Mouse (Mus musculus): Measurements from ENCODE around the gene Htr2b.
A peak's percentile ranks its signal among the peaks of the same experiment; 100 is the strongest.

Htr2b gene

DNA sequence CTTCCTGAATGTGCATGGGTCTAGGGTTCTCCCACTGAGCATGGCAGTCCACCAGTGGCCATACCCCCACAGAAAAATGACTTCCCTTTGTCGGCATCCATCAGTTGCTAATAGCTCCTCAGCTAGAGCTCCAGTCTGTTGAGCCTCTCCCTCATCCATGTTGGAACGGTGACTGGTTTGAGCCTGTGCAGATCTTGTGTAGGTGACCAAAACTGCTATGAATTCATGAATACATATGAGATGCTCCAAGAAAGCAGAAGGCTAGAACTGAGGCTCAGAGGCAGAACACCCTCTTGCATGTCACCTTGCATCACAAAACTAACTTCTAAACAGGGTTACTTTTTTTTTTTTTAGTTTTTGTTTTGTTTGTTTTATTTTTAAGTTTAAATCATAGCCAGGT, 35.2 kb downstream of the Htr2b start:
- DNase-seq, result no peak

DNA sequence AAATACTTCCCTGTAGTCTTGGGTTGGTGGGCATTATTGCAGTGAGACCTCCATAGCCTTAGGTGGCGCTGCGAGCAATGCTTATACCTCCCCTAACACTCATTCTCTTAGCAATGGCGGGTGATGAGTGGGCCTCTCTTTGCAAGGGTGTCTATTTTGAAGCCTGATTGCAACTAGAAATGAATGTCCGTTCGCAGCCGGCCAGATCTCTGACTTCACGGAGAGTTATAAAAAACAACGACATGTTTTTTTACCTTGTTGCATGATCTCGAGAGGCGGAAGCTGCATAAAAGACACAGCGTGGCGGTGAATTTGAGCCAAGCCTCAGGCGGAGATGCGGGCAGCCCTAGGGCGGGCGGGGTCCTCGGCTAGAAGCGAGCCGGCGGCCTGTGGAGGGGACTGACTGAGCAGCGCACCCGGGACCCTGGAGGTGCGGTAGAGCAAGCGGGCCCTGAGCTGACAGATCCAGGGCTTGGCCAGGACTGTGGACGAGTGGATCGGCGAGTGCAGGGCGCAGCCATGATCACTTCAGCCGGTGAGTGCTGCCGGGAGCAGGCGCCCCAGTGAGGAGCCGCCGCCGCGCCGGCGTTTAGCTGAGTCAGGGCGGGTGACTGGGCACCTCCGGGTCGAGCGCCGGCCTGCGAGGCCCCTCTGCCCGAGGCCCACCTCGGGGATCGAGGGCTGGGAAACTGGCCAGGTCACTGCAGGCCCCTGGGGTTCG, 47.3 kb downstream of the Htr2b start, which contains the start of gene Psmd1:
TSS of gene Psmd1 (plus strand) at position 117 of the 721 bp plus-strand sequence.
- DNase-seq, result peak; percentile 86

DNA sequence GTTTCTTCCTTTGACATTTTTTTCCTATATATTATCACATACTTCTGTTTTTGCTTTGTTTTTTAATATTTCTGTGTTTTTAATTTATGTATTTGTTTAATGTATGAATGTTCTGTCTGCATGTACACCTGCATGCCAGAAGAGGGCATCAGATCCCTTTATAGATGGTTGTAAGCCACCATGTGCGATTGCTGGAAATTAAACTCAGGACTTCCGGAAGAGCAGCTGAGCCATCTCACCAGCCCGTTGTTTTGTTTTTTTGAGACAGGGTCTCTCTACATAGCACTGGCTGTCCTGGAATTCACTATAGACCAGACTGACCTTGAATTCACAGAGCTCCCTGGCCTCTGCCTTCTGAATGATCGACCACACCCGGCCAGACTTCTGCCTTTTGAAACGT, 49.2 kb downstream of the Htr2b start:
- no peak for DNase-seq

DNA sequence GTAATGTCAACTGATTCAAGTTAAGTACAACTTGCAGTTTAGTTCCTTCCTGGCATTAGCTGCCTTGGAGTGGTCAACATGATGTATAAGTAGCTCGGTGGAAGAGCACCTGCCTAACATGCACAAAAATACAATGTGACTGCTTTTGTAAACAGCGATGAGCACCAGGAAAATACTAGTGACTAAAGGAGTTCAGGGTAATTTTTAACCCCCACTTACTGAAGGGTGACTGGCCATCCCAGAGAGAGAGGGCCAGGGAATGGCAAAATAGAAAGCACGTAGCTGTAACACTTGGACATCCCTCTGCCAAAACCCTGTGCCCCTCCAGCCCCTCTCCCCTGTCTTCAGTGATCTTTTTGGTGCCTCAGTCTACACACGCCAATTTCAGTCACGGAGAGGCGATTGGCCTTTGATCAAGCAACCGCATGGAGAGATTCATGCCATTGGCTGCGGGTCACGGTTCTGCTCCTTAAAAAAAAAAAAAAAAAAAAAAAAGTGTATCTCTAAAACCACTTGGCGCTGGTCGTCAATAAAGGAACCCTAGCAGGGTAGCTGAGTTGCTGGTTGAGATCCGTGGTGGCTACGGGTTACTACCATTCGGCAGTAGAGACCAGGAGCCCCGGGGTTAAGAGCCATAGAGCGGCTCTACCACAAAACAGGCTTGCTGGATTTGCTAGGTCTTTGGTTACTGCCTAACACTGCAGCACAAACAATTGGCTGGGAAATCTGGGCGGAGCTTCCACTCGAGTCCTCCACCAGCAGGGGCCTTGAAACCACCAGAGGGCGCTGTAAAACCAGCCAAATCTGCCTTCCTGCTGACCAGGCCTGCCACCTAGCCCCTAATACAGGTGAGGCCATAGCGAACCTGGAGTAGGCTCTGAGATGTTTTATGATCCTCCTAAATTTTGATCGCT, 52.7 kb downstream of the Htr2b start:
- peak; percentile 95 for DNase-seq

DNA sequence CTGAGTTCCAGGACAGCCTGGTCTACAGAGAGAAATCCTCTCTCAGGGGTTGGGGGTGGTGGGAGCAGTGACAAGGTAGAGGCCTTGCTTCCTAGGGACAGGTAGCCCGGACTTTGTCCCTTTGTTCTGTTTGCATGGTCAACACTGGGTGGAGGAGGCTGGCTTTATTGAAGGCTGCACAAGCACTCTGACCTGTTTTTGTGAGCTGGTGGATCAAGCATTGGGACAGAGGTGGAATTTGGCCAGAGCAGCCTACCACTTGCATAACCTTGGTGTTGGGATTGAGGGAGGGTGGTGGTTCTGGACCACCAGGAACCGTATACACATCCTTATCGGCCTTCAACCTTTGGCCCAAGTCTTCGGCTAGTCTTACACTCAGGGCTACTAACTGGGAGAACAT, 55.5 kb downstream of the Htr2b start:
- no peak for DNase-seq

DNA sequence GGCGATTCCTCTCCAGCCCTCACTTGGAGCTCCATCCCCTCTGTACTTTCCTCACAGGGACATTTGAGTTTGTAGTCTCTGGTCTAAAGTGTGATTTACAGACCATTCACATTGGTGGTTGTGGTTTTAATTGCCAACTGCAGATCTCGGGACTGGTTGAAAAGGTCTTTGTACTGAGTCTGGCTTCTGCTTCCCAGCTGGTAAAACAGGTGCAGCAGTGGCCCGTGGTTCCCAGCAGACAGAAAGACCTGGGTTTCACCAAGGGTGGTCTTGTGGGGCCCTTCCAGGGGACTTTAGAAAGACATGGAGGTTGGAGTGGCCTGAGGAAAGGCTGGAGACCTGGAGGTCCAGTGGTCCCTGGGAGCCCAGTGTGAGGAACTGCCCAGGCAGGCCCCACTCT, 56.8 kb downstream of the Htr2b start:
- DNase-seq, result no peak

DNA sequence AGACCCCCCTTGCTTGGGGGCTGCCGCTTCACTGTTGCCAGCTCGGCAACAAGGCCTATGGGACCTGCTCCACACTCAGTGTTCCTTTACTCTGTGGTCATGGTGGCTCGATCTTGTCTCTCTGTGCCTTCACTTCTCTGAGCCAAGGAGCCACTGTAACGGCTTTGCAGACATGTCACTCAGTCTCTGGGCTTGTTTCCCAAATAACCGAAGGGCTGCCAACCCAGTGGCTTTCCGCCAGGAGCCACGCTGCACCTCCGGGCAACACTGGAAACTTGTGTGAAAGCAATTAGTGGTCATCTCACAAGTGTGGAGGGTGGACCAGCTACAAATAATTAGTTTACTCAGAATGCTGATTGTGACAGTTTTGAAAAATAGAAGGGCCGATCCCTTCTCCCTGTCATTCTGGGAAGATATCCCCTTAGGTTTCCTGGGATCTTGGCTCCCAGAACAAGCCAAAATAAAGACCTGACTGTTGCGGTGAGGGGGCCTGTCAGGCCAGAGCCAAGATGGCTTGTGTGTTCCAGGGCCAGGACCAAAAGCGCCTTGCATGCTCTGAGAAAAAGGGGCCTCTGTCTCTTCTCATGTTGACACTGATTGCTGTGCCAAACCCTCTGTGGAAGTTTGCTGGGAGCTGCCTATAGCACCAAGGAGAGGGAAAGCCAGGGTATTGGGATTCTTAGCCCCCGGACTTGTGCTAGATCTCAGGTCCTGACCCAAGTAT, 58.4 kb downstream of the Htr2b start:
- DNase-seq, result peak; percentile 70

All from cerebellum, adult 11-12 months (tissue).